Mouse (Mus musculus): ENCODE data around the gene Grb10. TPM values are rescaled to one million over a fixed set of nuclear protein-coding genes. Genes with fewer than 3 reads are reported as not detected.

Grb10 gene
- polyA plus RNA-seq, 1 experiment from 2014 or later = 74.6 TPM

GRCm38 (mm10) chr11:12023051-12023450, 15.4 kb downstream of the Grb10 start:
- WGBS = 58% methylated on average over 3 of the region's 3 CpGs
- H3K27ac ChIP-seq (ENCODE audit: low read length) = no peak overlapping the region
- H3K9me3 ChIP-seq (replicated peaks; ENCODE audit: control insufficient read depth, low read length, poor library complexity, severe bottlenecking) = peaks cover 11% of the 10 kb centered on the region
- no peaks in the 10 kb centered on the region for H3K4me1 ChIP-seq (ENCODE audit: control insufficient read depth, insufficient read depth, low read length)
- H3K4me2 ChIP-seq (ENCODE audit: low read length) = no peak overlapping the region
- H3K4me3 ChIP-seq (ENCODE audit: low read depth, low read length) = no peak overlapping the region
- ATAC-seq = no peak
- H3K36me3 ChIP-seq (ENCODE audit: control insufficient read depth, insufficient read depth, low read length) = no peaks in the 10 kb centered on the region
- no peak overlapping the region for H3K9ac ChIP-seq (ENCODE audit: low read depth, low read length)
- peaks cover 28% of the 10 kb centered on the region for H3K27me3 ChIP-seq (ENCODE audit: control insufficient read depth, insufficient read depth, low read depth, low read length)

DNA sequence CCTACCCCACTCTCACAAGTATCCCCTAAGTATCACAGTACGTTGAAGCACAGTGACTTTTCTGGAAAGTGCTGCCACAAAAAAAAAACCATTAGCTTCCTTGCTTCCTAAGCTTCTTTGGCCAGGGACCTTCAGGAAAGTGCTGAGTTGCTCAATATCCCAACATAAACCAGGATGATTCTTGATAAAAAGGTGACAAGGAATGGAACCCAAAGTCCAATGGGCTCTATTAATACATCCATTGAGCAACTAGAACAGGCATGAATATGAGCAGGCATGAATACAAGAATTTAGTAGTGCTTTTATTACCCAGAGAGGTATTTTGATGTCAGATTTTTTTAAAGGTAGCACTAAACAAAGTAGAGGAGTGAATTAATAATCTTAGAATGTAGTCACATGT, 18.8 kb downstream of the Grb10 start:
- ATAC-seq = no peak
- 74% methylated on average over 1 of the region's 1 CpGs for WGBS
- H3K4me3 ChIP-seq (ENCODE audit: low read depth, low read length) = no peak overlapping the region
- H3K4me1 ChIP-seq (ENCODE audit: control insufficient read depth, insufficient read depth, low read length) = no peaks in the 10 kb centered on the region
- no peak overlapping the region for H3K27ac ChIP-seq (ENCODE audit: low read length)
- H3K9me3 ChIP-seq (replicated peaks; ENCODE audit: control insufficient read depth, low read length, poor library complexity, severe bottlenecking) = no peaks in the 10 kb centered on the region; the same call in 1 of the 2 replicates
- H3K4me2 ChIP-seq (ENCODE audit: low read length) = no peak overlapping the region
- H3K9ac ChIP-seq (ENCODE audit: low read depth, low read length) = no peak overlapping the region
- H3K27me3 ChIP-seq (ENCODE audit: control insufficient read depth, insufficient read depth, low read depth, low read length) = peaks cover 28% of the 10 kb centered on the region
- no peaks in the 10 kb centered on the region for H3K36me3 ChIP-seq (ENCODE audit: control insufficient read depth, insufficient read depth, low read length)

DNA sequence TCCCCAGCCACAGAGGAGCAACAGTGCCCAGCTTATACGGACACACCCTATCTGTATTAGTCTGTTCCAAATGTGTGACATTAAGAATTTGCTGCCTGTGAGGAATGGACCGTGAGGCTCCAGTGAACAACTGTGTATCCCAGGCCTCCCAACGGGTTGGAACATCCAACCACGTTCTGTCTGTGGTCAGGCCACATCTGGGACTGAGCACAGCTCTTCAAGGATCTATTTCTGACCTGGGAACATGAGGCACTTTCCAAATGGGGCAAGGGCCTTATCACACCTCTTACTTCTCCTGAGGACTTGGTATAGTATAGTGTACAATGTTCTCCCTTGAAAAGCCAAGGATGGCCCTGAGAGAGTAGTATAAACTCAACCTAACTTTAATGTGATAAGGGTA, 19.9 kb downstream of the Grb10 start:
- Histone ChIP-seq H3K36me3 (ENCODE audit: control insufficient read depth, insufficient read depth, low read length) (no peaks in the 10 kb centered on the region), H3K9me3 (replicated peaks; ENCODE audit: control insufficient read depth, low read length, poor library complexity, severe bottlenecking) (no peaks in the 10 kb centered on the region; the same call in 1 of the 2 replicates), H3K9ac (ENCODE audit: low read depth, low read length) (no peak overlapping the region), H3K4me1 (ENCODE audit: control insufficient read depth, insufficient read depth, low read length) (no peaks in the 10 kb centered on the region), H3K27me3 (ENCODE audit: control insufficient read depth, insufficient read depth, low read depth, low read length) (peaks cover 28% of the 10 kb centered on the region), H3K4me2 (ENCODE audit: low read length) (no peak overlapping the region), H3K4me3 (ENCODE audit: low read depth, low read length) (no peak overlapping the region), H3K27ac (ENCODE audit: low read length) (no peak overlapping the region)
- WGBS = 89% methylated on average over 4 of the region's 4 CpGs
- ATAC-seq = no peak

- no peak overlapping the region for H3K27ac ChIP-seq (ENCODE audit: low read length)
- H3K4me2 ChIP-seq (ENCODE audit: low read length) = no peak overlapping the region
- no peak overlapping the region for H3K9ac ChIP-seq (ENCODE audit: low read depth, low read length)
- no peaks in the 10 kb centered on the region for H3K4me1 ChIP-seq (ENCODE audit: control insufficient read depth, insufficient read depth, low read length)
- H3K9me3 ChIP-seq (replicated peaks; ENCODE audit: control insufficient read depth, low read length, poor library complexity, severe bottlenecking) = peaks cover 20% of the 10 kb centered on the region
- WGBS = 89% methylated on average over 3 of the region's 3 CpGs
- H3K36me3 ChIP-seq (ENCODE audit: control insufficient read depth, insufficient read depth, low read length) = 0 out of 2 replicates have a peak, but pooled peaks cover 3% of the 10 kb centered on the region
- H3K4me3 ChIP-seq (ENCODE audit: low read depth, low read length) = no peak overlapping the region
- ATAC-seq = no peak
- H3K27me3 ChIP-seq (ENCODE audit: control insufficient read depth, insufficient read depth, low read depth, low read length) = no peaks in the 10 kb centered on the region
Observed at GRCm38 (mm10) chr11:12010084-12010483, 28.4 kb downstream of the Grb10 start.

DNA sequence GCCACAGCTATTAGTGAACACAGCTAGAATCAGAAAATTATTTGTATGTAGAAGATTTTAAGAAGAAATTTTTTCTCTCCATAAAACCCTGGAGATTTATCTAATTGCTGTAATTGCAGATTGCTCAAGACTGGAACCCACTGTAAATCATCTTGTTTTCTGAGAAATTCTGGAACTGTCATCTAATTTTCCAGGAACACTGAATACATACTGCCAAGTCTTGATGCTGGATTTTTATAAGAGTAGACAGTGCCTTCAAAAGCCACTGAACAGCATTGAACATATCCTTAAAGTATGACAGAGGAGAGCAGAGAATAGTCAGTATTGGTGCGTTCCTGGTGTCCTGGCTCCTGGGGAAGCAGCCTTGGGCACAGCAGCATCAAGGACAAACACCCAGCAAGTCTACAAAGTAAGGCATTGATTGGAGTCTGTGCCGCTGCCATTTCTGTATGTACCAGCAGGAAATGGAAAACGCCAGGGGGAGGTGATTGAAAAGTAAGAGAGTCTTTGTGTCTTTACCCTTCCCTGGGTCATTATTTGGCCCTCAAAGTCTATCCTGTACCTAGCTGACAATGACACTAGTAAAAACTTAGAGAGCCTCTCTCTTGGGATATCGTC, 38.1 kb downstream of the Grb10 start:
- H3K27ac ChIP-seq (ENCODE audit: low read length) = no peak overlapping the region
- H3K36me3 ChIP-seq (ENCODE audit: control insufficient read depth, insufficient read depth, low read length) = no peaks in the 10 kb centered on the region; the same call in 1 of the 2 replicates
- no peak overlapping the region for H3K4me3 ChIP-seq (ENCODE audit: low read depth, low read length)
- no peaks in the 10 kb centered on the region for H3K27me3 ChIP-seq (ENCODE audit: control insufficient read depth, insufficient read depth, low read depth, low read length)
- WGBS = 84% methylated on average over 4 of the region's 4 CpGs
- H3K9ac ChIP-seq (ENCODE audit: low read depth, low read length) = no peak overlapping the region
- no peak for ATAC-seq
- no peaks in the 10 kb centered on the region for H3K4me1 ChIP-seq (ENCODE audit: control insufficient read depth, insufficient read depth, low read length)
- H3K4me2 ChIP-seq (ENCODE audit: low read length) = no peak overlapping the region
- H3K9me3 ChIP-seq (replicated peaks; ENCODE audit: control insufficient read depth, low read length, poor library complexity, severe bottlenecking) = no peaks in the 10 kb centered on the region

DNA sequence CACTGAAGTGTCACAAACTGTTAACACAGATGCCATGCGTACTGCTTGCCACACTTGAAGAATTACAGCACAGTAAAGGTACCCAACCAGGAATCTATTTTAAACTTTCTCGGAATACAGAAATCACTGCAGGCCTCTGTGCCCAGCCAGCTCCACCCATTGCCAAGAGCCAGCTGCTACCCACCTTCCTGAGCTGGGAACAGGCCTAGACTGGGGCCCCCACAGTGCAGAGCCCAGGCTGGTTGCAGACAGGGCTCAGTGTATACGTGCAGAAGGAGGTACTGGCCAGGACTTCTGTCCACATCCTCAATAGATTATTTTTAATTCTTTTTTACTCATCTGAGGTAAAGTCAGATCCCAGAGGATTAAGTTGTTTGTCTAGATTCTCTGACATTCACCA, 39.6 kb downstream of the Grb10 start:
- H3K27ac ChIP-seq (ENCODE audit: low read length) = no peak overlapping the region
- H3K27me3 ChIP-seq (ENCODE audit: control insufficient read depth, insufficient read depth, low read depth, low read length) = no peaks in the 10 kb centered on the region
- no peak overlapping the region for H3K4me3 ChIP-seq (ENCODE audit: low read depth, low read length)
- no peak for ATAC-seq
- no peak overlapping the region for H3K9ac ChIP-seq (ENCODE audit: low read depth, low read length)
- H3K4me1 ChIP-seq (ENCODE audit: control insufficient read depth, insufficient read depth, low read length) = no peaks in the 10 kb centered on the region
- no peaks in the 10 kb centered on the region for H3K9me3 ChIP-seq (replicated peaks; ENCODE audit: control insufficient read depth, low read length, poor library complexity, severe bottlenecking)
- no peak overlapping the region for H3K4me2 ChIP-seq (ENCODE audit: low read length)
- H3K36me3 ChIP-seq (ENCODE audit: control insufficient read depth, insufficient read depth, low read length) = no peaks in the 10 kb centered on the region; the same call in 1 of the 2 replicates
- WGBS = 77% methylated on average over 3 of the region's 3 CpGs

GRCm38 (mm10) chr11:11997045-11997444, 41.4 kb downstream of the Grb10 start:
- ATAC-seq = no peak
- Histone ChIP-seq H3K36me3 (ENCODE audit: control insufficient read depth, insufficient read depth, low read length) (no peaks in the 10 kb centered on the region), H3K27me3 (ENCODE audit: control insufficient read depth, insufficient read depth, low read depth, low read length) (no peaks in the 10 kb centered on the region), H3K4me2 (ENCODE audit: low read length) (no peak overlapping the region), H3K4me1 (ENCODE audit: control insufficient read depth, insufficient read depth, low read length) (no peaks in the 10 kb centered on the region), H3K9ac (ENCODE audit: low read depth, low read length) (no peak overlapping the region), H3K27ac (ENCODE audit: low read length) (no peak overlapping the region), H3K9me3 (replicated peaks; ENCODE audit: control insufficient read depth, low read length, poor library complexity, severe bottlenecking) (no peaks in the 10 kb centered on the region), H3K4me3 (ENCODE audit: low read depth, low read length) (no peak overlapping the region)
- WGBS = 45% methylated on average over 1 of the region's 1 CpGs

DNA sequence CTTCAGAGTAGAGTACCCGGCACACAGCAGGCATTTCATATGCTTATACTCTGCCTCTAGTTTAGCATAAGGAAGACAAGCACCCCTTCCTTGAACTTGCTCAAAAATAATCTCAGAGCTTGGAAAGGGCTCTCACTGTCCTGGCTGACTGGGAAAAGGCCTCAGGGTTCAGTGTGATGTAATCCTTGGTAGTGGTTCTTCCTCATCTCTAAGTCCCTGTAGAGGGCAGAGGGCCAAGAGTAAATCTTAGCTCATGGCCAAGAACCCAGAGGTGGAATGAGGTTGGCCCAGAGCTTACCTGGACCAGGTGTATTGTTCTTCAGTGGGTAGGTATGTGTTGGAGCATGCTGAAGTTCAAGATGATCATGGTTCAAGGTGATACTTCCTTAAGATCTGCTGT, 43.1 kb downstream of the Grb10 start:
- Histone ChIP-seq H3K9me3 (replicated peaks; ENCODE audit: control insufficient read depth, low read length, poor library complexity, severe bottlenecking) (no peaks in the 10 kb centered on the region), H3K36me3 (ENCODE audit: control insufficient read depth, insufficient read depth, low read length) (no peaks in the 10 kb centered on the region), H3K9ac (ENCODE audit: low read depth, low read length) (no peak overlapping the region), H3K4me1 (ENCODE audit: control insufficient read depth, insufficient read depth, low read length) (no peaks in the 10 kb centered on the region), H3K4me3 (ENCODE audit: low read depth, low read length) (no peak overlapping the region), H3K27me3 (ENCODE audit: control insufficient read depth, insufficient read depth, low read depth, low read length) (no peaks in the 10 kb centered on the region), H3K27ac (ENCODE audit: low read length) (no peak overlapping the region), H3K4me2 (ENCODE audit: low read length) (no peak overlapping the region)
- ATAC-seq = no peak
- 85% methylated on average over 1 of the region's 1 CpGs for WGBS

DNA sequence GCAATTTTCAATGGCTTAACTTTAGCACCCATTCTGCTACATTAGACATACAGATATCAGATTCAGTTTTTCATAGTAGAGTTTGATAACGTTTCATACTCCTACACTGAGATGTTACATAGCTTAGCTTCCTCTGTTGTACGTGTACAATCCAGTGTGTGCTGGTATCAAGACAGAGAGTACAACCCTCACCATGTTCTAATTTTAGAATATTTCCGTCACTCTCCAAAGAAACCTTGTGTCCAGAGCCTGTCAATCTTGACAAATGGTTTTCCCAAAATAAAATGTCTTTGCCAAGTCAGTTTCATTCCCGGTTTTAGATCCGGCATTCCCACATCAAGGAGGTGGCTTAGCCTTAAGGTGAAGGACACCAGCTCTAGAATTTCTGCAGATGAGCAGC, 44.7 kb downstream of the Grb10 start:
- WGBS = 91% methylated on average over 5 of the region's 5 CpGs
- Histone ChIP-seq H3K9ac (ENCODE audit: low read depth, low read length) (no peak overlapping the region), H3K27ac (ENCODE audit: low read length) (no peak overlapping the region), H3K36me3 (ENCODE audit: control insufficient read depth, insufficient read depth, low read length) (no peaks in the 10 kb centered on the region), H3K9me3 (replicated peaks; ENCODE audit: control insufficient read depth, low read length, poor library complexity, severe bottlenecking) (no peaks in the 10 kb centered on the region), H3K4me1 (ENCODE audit: control insufficient read depth, insufficient read depth, low read length) (no peaks in the 10 kb centered on the region), H3K4me3 (ENCODE audit: low read depth, low read length) (no peak overlapping the region), H3K27me3 (ENCODE audit: control insufficient read depth, insufficient read depth, low read depth, low read length) (no peaks in the 10 kb centered on the region), H3K4me2 (ENCODE audit: low read length) (no peak overlapping the region)
- ATAC-seq = no peak

Data from midbrain, embryonic 16.5 days (tissue).